Mouse (Mus musculus) brain, embryonic 18.5 days (tissue): ENCODE results near the gene Gm1673.

Experiments
- DNase-seq: peaks from one replicate; pipeline ENCODE4 v3.0.0-alpha.2; 2012; ENCODE audit warnings: low read depth, low spot score

Gene Gm1673

GRCm38 (mm10) chr5:33997051-33997741 lies 14.0 kb downstream of the Gm1673 start:
- no peak for DNase-seq

- no peak for DNase-seq
These were observed 14.7 kb downstream of the Gm1673 start for GRCm38 (mm10) chr5:33997829-33998504.

- no peak for DNase-seq
These were observed 15.3 kb downstream of the Gm1673 start for GRCm38 (mm10) chr5:33998505-33998877.

- no peak for DNase-seq
These were observed 16.3 kb downstream of the Gm1673 start for GRCm38 (mm10) chr5:33999466-34000090.

- DNase-seq: no peak
These were observed 17.6 kb downstream of the Gm1673 start for GRCm38 (mm10) chr5:34000809-34001208.

- DNase-seq: no peak
These were observed 18.2 kb downstream of the Gm1673 start for GRCm38 (mm10) chr5:34001401-34001800.

- DNase-seq: no peak
These were observed 19.4 kb downstream of the Gm1673 start for GRCm38 (mm10) chr5:34002636-34003035.

GRCm38 (mm10) chr5:34004618-34005017 lies 21.4 kb downstream of the Gm1673 start:
- no peak for DNase-seq

GRCm38 (mm10) chr5:34006832-34007231 lies 23.6 kb downstream of the Gm1673 start:
- DNase-seq: no peak

- no peak for DNase-seq
These were observed 24.2 kb downstream of the Gm1673 start for GRCm38 (mm10) chr5:34007392-34007941.

GRCm38 (mm10) chr5:34014652-34015051 lies 31.4 kb downstream of the Gm1673 start:
- no peak for DNase-seq

GRCm38 (mm10) chr5:34018968-34019367 lies 35.7 kb downstream of the Gm1673 start:
- DNase-seq: no peak

- DNase-seq: no peak
These were observed 46.9 kb downstream of the Gm1673 start for GRCm38 (mm10) chr5:34030101-34030500.

- no peak for DNase-seq
These were observed 47.8 kb downstream of the Gm1673 start for GRCm38 (mm10) chr5:34031022-34031421.

GRCm38 (mm10) chr5:34032520-34032919 lies 49.3 kb downstream of the Gm1673 start:
- no peak for DNase-seq
